Mouse (Mus musculus): ENCODE measurements around the gene Supt4a.

- no peak for TF ChIP-seq CTCF (IDR thresholded peaks at IDR 0.05; ENCODE audit: low read depth, low read length)
- TF ChIP-seq TAL1 (conservative IDR thresholded peaks at IDR 0.05; ENCODE audit: low read depth, low read length), result no peak
- TF ChIP-seq GATA1 (IDR thresholded peaks at IDR 0.05; ENCODE audit: borderline replicate concordance, low read length), result no peak
- TF ChIP-seq POLR2AphosphoS5 (IDR thresholded peaks at IDR 0.05; ENCODE audit: insufficient replicate concordance, low read depth, low read length), result no peak
Measured at GRCm38 (mm10) chr11:87758957-87759608, 21.7 kb downstream of the Supt4a start.
